Mouse (Mus musculus): ENCODE measurements at regions not wholly inside any gene's neighbourhood (a gene's known extent, or its start where the extent isn't known, plus 50 kb on each side); places are given as distances from the start of the nearest gene placed in this dataset.

GRCm38 (mm10) chr19:21150241-21150640 is 121.8 kb upstream of the Zfand5 start:
- Histone ChIP-seq H3K9me3 (ENCODE audit: low read depth, low read length) (no peaks in the 10 kb centered on the region), H3K27ac (ENCODE audit: low read depth) (no peak overlapping the region), H3K9ac (no peak overlapping the region), H3K4me2 (no peak overlapping the region), H3K27me3 (ENCODE audit: insufficient read depth, low read length) (no peaks in the 10 kb centered on the region), H3K4me3 (ENCODE audit: low read depth, low read length) (no peak overlapping the region), H3K36me3 (ENCODE audit: insufficient read depth) (no peaks in the 10 kb centered on the region), H3K4me1 (ENCODE audit: insufficient read depth) (no peaks in the 10 kb centered on the region)
- no peak for TF ChIP-seq CTCF (IDR thresholded peaks at IDR 0.05; ENCODE audit: low read depth)
- WGBS = 89% methylated on average over 1 of the region's 1 CpGs
- ATAC-seq (ENCODE audit: insufficient read depth) = no peak
- no peak for DNase-seq

GRCm38 (mm10) chr19:21146860-21147390 is 125.2 kb upstream of the Zfand5 start:
- no peak for ATAC-seq (ENCODE audit: insufficient read depth)
- no peak overlapping the region for H3K9ac ChIP-seq
- DNase-seq = no peak
- H3K27ac ChIP-seq (ENCODE audit: low read depth) = no peak overlapping the region
- H3K4me2 ChIP-seq = no peak overlapping the region
- no peaks in the 10 kb centered on the region for H3K9me3 ChIP-seq (ENCODE audit: low read depth, low read length)
- H3K27me3 ChIP-seq (ENCODE audit: insufficient read depth, low read length) = no peaks in the 10 kb centered on the region
- WGBS = 76% methylated on average over 4 of the region's 4 CpGs
- H3K36me3 ChIP-seq (ENCODE audit: insufficient read depth) = no peaks in the 10 kb centered on the region
- TF ChIP-seq CTCF (IDR thresholded peaks at IDR 0.05; ENCODE audit: low read depth) = no peak
- H3K4me3 ChIP-seq (ENCODE audit: low read depth, low read length) = no peak overlapping the region
- H3K4me1 ChIP-seq (ENCODE audit: insufficient read depth) = 0 out of 2 replicates have a peak, but pooled peaks cover 6% of the 10 kb centered on the region

GRCm38 (mm10) chr19:21144659-21145283 is 127.3 kb upstream of the Zfand5 start:
- peak overlapping the region; percentile 1; the same call in 1 of the 2 replicates for H3K4me2 ChIP-seq
- TF ChIP-seq CTCF (IDR thresholded peaks at IDR 0.05; ENCODE audit: low read depth) = no peak
- 0 out of 2 replicates have a peak, but pooled peaks cover 6% of the 10 kb centered on the region for H3K4me1 ChIP-seq (ENCODE audit: insufficient read depth)
- H3K27ac ChIP-seq (ENCODE audit: low read depth) = no peak overlapping the region
- H3K27me3 ChIP-seq (ENCODE audit: insufficient read depth, low read length) = no peaks in the 10 kb centered on the region
- H3K9ac ChIP-seq = no peak overlapping the region
- DNase-seq = peak; percentile 73
- no peaks in the 10 kb centered on the region for H3K36me3 ChIP-seq (ENCODE audit: insufficient read depth)
- WGBS = 13% methylated on average over 13 of the region's 13 CpGs
- H3K9me3 ChIP-seq (ENCODE audit: low read depth, low read length) = no peaks in the 10 kb centered on the region
- no peak overlapping the region for H3K4me3 ChIP-seq (ENCODE audit: low read depth, low read length)
- peak; percentile 81; the same call in 1 of the 2 replicates for ATAC-seq (ENCODE audit: insufficient read depth)

GRCm38 (mm10) chr19:21143970-21144595 is 128.0 kb upstream of the Zfand5 start:
- no peak overlapping the region for H3K4me3 ChIP-seq (ENCODE audit: low read depth, low read length)
- no peaks in the 10 kb centered on the region for H3K36me3 ChIP-seq (ENCODE audit: insufficient read depth)
- DNase-seq (no peak), ATAC-seq (ENCODE audit: insufficient read depth) (no peak; the same call in 1 of the 2 replicates)
- H3K27me3 ChIP-seq (ENCODE audit: insufficient read depth, low read length) = no peaks in the 10 kb centered on the region
- H3K27ac ChIP-seq (ENCODE audit: low read depth) = no peak overlapping the region
- H3K9ac ChIP-seq = no peak overlapping the region
- no peaks in the 10 kb centered on the region for H3K9me3 ChIP-seq (ENCODE audit: low read depth, low read length)
- no peak for TF ChIP-seq CTCF (IDR thresholded peaks at IDR 0.05; ENCODE audit: low read depth)
- peak overlapping the region; percentile 1; the same call in 1 of the 2 replicates for H3K4me2 ChIP-seq
- 32% methylated on average over 7 of the region's 7 CpGs for WGBS
- H3K4me1 ChIP-seq (ENCODE audit: insufficient read depth) = 0 out of 2 replicates have a peak, but pooled peaks cover 6% of the 10 kb centered on the region

- Histone ChIP-seq H3K4me3 (ENCODE audit: low read depth, low read length) (no peak overlapping the region), H3K9ac (no peak overlapping the region), H3K27me3 (ENCODE audit: insufficient read depth, low read length) (no peaks in the 10 kb centered on the region), H3K27ac (ENCODE audit: low read depth) (no peak overlapping the region), H3K9me3 (ENCODE audit: low read depth, low read length) (no peaks in the 10 kb centered on the region), H3K4me2 (no peak overlapping the region), H3K36me3 (ENCODE audit: insufficient read depth) (no peaks in the 10 kb centered on the region), H3K4me1 (ENCODE audit: insufficient read depth) (0 out of 2 replicates have a peak, but pooled peaks cover 6% of the 10 kb centered on the region)
- no peak for DNase-seq
- WGBS = 44% methylated on average over 3 of the region's 3 CpGs
- ATAC-seq (ENCODE audit: insufficient read depth) = no peak
- no peak for TF ChIP-seq CTCF (IDR thresholded peaks at IDR 0.05; ENCODE audit: low read depth)
Observed at GRCm38 (mm10) chr19:21140456-21140855, 131.6 kb upstream of the Zfand5 start.

- no peaks in the 10 kb centered on the region for H3K27me3 ChIP-seq (ENCODE audit: insufficient read depth, low read length)
- H3K9me3 ChIP-seq (ENCODE audit: low read depth, low read length) = no peaks in the 10 kb centered on the region
- no peaks in the 10 kb centered on the region for H3K36me3 ChIP-seq (ENCODE audit: insufficient read depth)
- DNase-seq (no peak), ATAC-seq (ENCODE audit: insufficient read depth) (no peak)
- H3K4me2 ChIP-seq = no peak overlapping the region
- no peak for TF ChIP-seq CTCF (IDR thresholded peaks at IDR 0.05; ENCODE audit: low read depth)
- no peak overlapping the region for H3K4me3 ChIP-seq (ENCODE audit: low read depth, low read length)
- no peak overlapping the region for H3K9ac ChIP-seq
- H3K4me1 ChIP-seq (ENCODE audit: insufficient read depth) = 0 out of 2 replicates have a peak, but pooled peaks cover 3% of the 10 kb centered on the region
- WGBS = 66% methylated on average over 8 of the region's 8 CpGs
- no peak overlapping the region for H3K27ac ChIP-seq (ENCODE audit: low read depth)
Observed at GRCm38 (mm10) chr19:21138998-21139495, 133.0 kb upstream of the Zfand5 start.

- Histone ChIP-seq H3K27ac (ENCODE audit: low read depth) (no peak overlapping the region), H3K36me3 (ENCODE audit: insufficient read depth) (no peaks in the 10 kb centered on the region), H3K27me3 (ENCODE audit: insufficient read depth, low read length) (no peaks in the 10 kb centered on the region), H3K9me3 (ENCODE audit: low read depth, low read length) (no peaks in the 10 kb centered on the region), H3K4me2 (no peak overlapping the region), H3K4me3 (ENCODE audit: low read depth, low read length) (no peak overlapping the region), H3K4me1 (ENCODE audit: insufficient read depth) (no peaks in the 10 kb centered on the region), H3K9ac (no peak overlapping the region)
- 61% methylated on average over 1 of the region's 1 CpGs for WGBS
- ATAC-seq (ENCODE audit: insufficient read depth) (no peak), DNase-seq (no peak)
- TF ChIP-seq CTCF (IDR thresholded peaks at IDR 0.05; ENCODE audit: low read depth) = no peak
Observed at GRCm38 (mm10) chr19:21136756-21137155, 135.3 kb upstream of the Zfand5 start.
